Comparison of ENCODE assay signal across 8 mouse cellular contexts in the genomic region with DNA sequence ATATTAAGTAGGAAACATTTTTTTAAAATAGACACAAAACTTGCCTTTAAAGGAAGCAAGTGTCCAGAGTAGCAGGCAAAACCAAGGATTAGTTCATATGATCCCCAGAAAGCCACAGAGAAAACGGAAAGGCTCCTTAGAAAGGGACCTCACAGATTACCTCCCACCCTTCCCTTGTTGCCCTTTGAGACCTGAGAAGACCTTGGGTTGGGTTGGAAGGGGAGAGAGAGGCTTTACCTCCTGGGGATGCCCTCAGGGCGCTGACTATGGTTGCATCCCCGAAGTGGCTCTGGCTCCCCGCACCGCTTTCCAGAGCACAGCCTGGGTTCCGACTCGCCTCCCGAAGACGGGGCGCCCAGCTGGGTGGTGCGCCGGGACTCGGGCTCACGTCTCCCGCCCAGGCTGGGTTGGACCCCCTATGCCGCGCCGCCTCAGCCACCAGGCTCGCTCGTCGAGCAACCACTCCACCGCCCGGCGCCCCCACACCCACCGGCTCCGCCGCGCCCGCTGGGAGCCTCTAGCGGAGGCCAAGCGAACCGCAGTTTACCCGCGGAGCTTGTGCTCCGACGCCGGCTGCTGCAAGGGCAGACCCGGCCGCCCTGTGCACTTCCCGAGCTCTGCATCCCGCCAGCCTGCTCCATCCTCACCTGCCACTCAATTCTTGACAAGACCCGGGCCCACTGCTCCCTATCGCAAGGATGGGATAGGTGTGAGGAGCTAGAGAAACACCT. TPM values are rescaled to one million over a fixed set of nuclear protein-coding genes. Genes with fewer than 3 reads are reported as not detected.
DNase-seq lines count a peak whose midpoint lies in the region; ATAC-seq and TF ChIP-seq lines count a peak whose summit lies in the region.

No protein-coding gene starts in this region.

- H3K9ac ChIP-seq in hindbrain, embryonic 13.5 days, result peak overlapping the region; percentile 77
- peak overlapping the region; percentile 70 for H3K9ac ChIP-seq in midbrain, embryonic 13.5 days (replicated peaks)

- H3K27me3 ChIP-seq in Patski, result peaks cover 3% of the 10 kb centered on the region
- peaks cover 63% of the 10 kb centered on the region for H3K27me3 ChIP-seq in forebrain, embryonic 10.5 days (ENCODE audit: poor library complexity, severe bottlenecking)
- peaks cover 49% of the 10 kb centered on the region for H3K27me3 ChIP-seq in hindbrain, embryonic 13.5 days
- peaks cover 41% of the 10 kb centered on the region for H3K27me3 ChIP-seq in midbrain, embryonic 13.5 days

- peak overlapping the region; percentile 62 for H3K4me3 ChIP-seq in forebrain, embryonic 10.5 days
- peak overlapping the region; percentile 68 for H3K4me3 ChIP-seq in hindbrain, embryonic 13.5 days
- peak overlapping the region; percentile 66 for H3K4me3 ChIP-seq in midbrain, embryonic 13.5 days (replicated peaks)

- under 1% methylated on average over 43 of the region's 43 CpGs for WGBS in forebrain, embryonic 10.5 days
- under 1% methylated on average over 43 of the region's 43 CpGs for WGBS in hindbrain, embryonic 13.5 days
- WGBS in midbrain, embryonic 13.5 days, result under 1% methylated on average over 41 of the region's 43 CpGs

- no peaks in the 10 kb centered on the region for H3K36me3 ChIP-seq in forebrain, embryonic 10.5 days (replicated peaks)
- no peaks in the 10 kb centered on the region for H3K36me3 ChIP-seq in hindbrain, embryonic 13.5 days
- no peaks in the 10 kb centered on the region for H3K36me3 ChIP-seq in midbrain, embryonic 13.5 days

- in situ Hi-C loops in Patski (cut with MboI; ENCODE audit: low pct_unique_long_range_greater_than_20kb), result no loop called here

- CTCF ChIA-PET in Patski (lab: Charles Lee), result no interaction called here

- intact Hi-C loops in gastrocnemius, postnatal 14 days (cut with DNase I; ENCODE audit: low total_unique reads), result no loop called here
- intact Hi-C loops in left cerebral cortex, postnatal 10 days (cut with DNase I), result no loop called here

- H3K4me1 ChIP-seq in forebrain, embryonic 10.5 days, result peaks cover 28% of the 10 kb centered on the region
- H3K4me1 ChIP-seq in hindbrain, embryonic 13.5 days (replicated peaks), result peaks cover 22% of the 10 kb centered on the region
- peaks cover 24% of the 10 kb centered on the region for H3K4me1 ChIP-seq in midbrain, embryonic 13.5 days (replicated peaks)

- no peaks in the 10 kb centered on the region for H3K9me3 ChIP-seq in forebrain, embryonic 10.5 days
- no peaks in the 10 kb centered on the region for H3K9me3 ChIP-seq in hindbrain, embryonic 13.5 days
- no peaks in the 10 kb centered on the region for H3K9me3 ChIP-seq in midbrain, embryonic 13.5 days

- H3K4me2 ChIP-seq in hindbrain, embryonic 13.5 days, result peak overlapping the region; percentile 91
- H3K4me2 ChIP-seq in midbrain, embryonic 13.5 days (replicated peaks), result peak overlapping the region; percentile 86

- POLR2A ChIA-PET in Patski (lab: Charles Lee), result no interaction called here

- peak; percentile 16 for DNase-seq in gastrocnemius, postnatal 14 days
- no peak for DNase-seq in gastrocnemius, postnatal 25 days
- no peak for DNase-seq in Patski (ENCODE audit: low read depth, low spot score)
- peak; percentile 76 for DNase-seq in forebrain, embryonic 10.5 days (ENCODE audit: extremely low spot score, low spot score)
- peak; percentile 68 to 85 for DNase-seq in left cerebral cortex, postnatal 10 days (ENCODE audit: extremely low spot score in 1 of 2, low spot score in 2 of 2)
- DNase-seq in telencephalon, adult 2 months (ENCODE audit: low read depth, low spot score), result peak; percentile 46

- TF ChIP-seq CTCF in Patski (IDR thresholded peaks at IDR 0.05), result peak; percentile 46

- H3K27ac ChIP-seq in forebrain, embryonic 10.5 days, result 0 out of 2 replicates have a peak overlapping the region, but pooled peaks have one; percentile 15
- H3K27ac ChIP-seq in hindbrain, embryonic 13.5 days, result peak overlapping the region; percentile 69
- H3K27ac ChIP-seq in midbrain, embryonic 13.5 days, result no peak overlapping the region; the same call in 1 of the 2 replicates

- ATAC-seq in Patski, result peak; percentile 51
- peak; percentile 92 for ATAC-seq in hindbrain, embryonic 13.5 days (ENCODE audit: low FRiP score)
- peak; percentile 92 for ATAC-seq in midbrain, embryonic 13.5 days

RNA-seq across cellular contexts. Expression of a gene that starts 1.4 kb away (rescaled TPM):
- not detected for total RNA-seq in gastrocnemius, postnatal 14 days (2021)
- not detected for total RNA-seq in gastrocnemius, postnatal 25 days (2021)
- polyA plus RNA-seq in Patski (2021), result not detected
- 1.0 and 1.2 TPM in 2 replicates for polyA plus RNA-seq in forebrain, embryonic 10.5 days (2016; fragmentation: Nextera tagmentation; extraction: Ambion mirVana)
- 39.6 and 40.5 TPM in 2 replicates for polyA plus RNA-seq in hindbrain, embryonic 13.5 days (2015; fragmentation: Nextera tagmentation; extraction: Ambion mirVana)
- 10 to 100 TPM; 88.1 to 91.8 TPM for total RNA-seq in left cerebral cortex, postnatal 10 days (2021)
- polyA plus RNA-seq in midbrain, embryonic 13.5 days (2015; fragmentation: Nextera tagmentation; extraction: Ambion mirVana), result 22.5 and 26.1 TPM in 2 replicates

Comparison
In these comparisons a context has a peak if more than half of its experiments do, and no peak if none do; other contexts are left out.
1. DNase-seq: peak in gastrocnemius, postnatal 14 days (single experiment), forebrain, embryonic 10.5 days (single experiment), left cerebral cortex, postnatal 10 days (2 of 2) and telencephalon, adult 2 months (single experiment); none in gastrocnemius, postnatal 25 days (single experiment) and Patski (single experiment).
2. RNA of a gene that starts 1.4 kb away (polyA plus RNA-seq): 39.6 to 40.5 TPM in hindbrain, embryonic 13.5 days and 22.5 to 26.1 TPM in midbrain, embryonic 13.5 days; 1.0 to 1.2 TPM in forebrain, embryonic 10.5 days and not detected in Patski (single experiment); every median in the first group is over 10 times any median in the second.
3. Peak in every context shown above with its lines, with median percentiles within 50 percentile points of each other: ATAC-seq and H3K4me3 ChIP-seq.